Mouse (Mus musculus) bone marrow, adult 2 months (tissue): ENCODE results near the gene Cdc7.

Experiments used
- CTCF ChIP-seq: fragments of 200-500 bp; IDR thresholded peaks from 2 replicates; pipeline ENCODE4 v1.5.1; 2011; ENCODE audit warnings: low read length, control low read depth; ENCODE audit not compliant: control insufficient read depth, insufficient read depth
- POLR2A ChIP-seq: fragments of 200-500 bp; IDR thresholded peaks from 2 replicates; pipeline ENCODE4 v1.6.1; 2011; ENCODE audit warnings: low read depth, mild to moderate bottlenecking, control low read depth, low read length, borderline replicate concordance; ENCODE audit not compliant: control insufficient read depth

DNA sequence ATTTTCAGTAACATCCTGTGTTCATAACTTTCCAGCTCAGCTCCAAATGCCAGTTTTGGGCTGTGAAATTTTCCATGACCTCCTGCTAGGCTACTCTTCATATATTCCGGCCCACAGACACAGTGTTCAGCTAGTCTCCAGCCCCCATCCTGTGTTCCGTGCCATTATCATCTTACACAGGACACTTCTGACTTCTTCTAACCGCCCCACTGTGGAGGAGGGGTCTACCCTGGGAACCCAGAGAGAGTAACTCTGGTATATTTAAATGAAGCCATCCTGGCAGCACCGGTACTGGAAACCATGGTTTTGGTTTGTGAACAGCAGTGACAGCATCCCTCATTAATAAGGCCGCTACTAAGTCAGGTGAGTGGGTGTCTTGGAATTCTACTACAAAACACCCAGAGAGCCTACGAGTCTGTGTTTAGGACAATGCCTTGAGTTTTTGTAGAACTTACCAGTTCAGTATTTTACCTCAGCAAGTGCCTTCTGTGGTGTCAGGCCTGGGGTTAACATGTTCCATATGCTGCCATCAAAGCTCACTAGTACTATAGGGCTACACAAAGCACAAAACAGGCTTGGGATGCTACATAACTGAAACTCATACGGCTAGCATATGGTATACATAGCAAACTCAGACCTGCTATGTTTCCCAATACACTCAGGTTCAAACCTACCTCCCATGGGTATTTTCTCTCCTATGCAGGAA lies 32.6 kb downstream of the Cdc7 start:
- TF ChIP-seq POLR2A, result no peak
- TF ChIP-seq CTCF, result no peak
